Comparison of ENCODE assay signal across 13 mouse cellular contexts in the genomic region with DNA sequence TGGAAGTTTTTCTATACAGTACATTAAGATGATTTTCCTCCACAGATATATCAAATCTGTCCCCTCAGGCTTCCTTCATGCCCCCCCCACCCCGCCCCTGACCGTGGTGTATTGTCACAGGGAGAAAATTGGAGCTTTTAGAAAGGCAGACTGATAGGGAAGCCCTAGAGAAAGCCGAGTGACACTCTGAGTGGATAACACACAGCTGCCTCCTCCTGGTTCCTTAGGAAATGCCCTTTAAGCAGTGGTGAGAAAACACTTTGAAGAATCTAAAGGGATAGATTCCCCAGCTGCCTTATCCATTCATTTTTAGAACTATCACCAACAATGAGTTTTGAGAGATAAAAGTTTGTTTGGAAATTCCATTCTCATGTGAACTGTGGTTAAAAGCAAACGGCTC.
DNase-seq lines count a peak whose midpoint lies in the region; ATAC-seq and TF ChIP-seq lines count a peak whose summit lies in the region.
"Had no signal": no experiment of that assay in that cellular context is flagged by ENCODE, and none has a peak within 500 bp of the region (broad histone marks: within the 10 kb centered on the region; RNA-seq: fewer than 3 reads in every experiment).

No protein-coding gene starts in this region.

- H3K4me2 ChIP-seq in limb, embryonic 14.5 days (replicated peaks; ENCODE audit: low read depth, low read length, severe bottlenecking): no peak overlapping the region
- no peak overlapping the region for H3K4me2 ChIP-seq in embryonic facial prominence, embryonic 14.5 days (ENCODE audit: low read depth, low read length)
- H3K4me2 ChIP-seq: heart, embryonic 15.5 days; limb, embryonic 13.5 days had no signal

- H3K27me3 ChIP-seq in limb, embryonic 14.5 days (ENCODE audit: control insufficient read depth, insufficient read depth, low read length): no peaks in the 10 kb centered on the region
- no peaks in the 10 kb centered on the region for H3K27me3 ChIP-seq in limb, embryonic 10.5 days (ENCODE audit: low read depth, poor library complexity, severe bottlenecking)
- H3K27me3 ChIP-seq in embryonic facial prominence, embryonic 14.5 days (replicated peaks; ENCODE audit: control insufficient read depth, insufficient read depth, low read length): no peaks in the 10 kb centered on the region
- H3K27me3 ChIP-seq: heart, embryonic 15.5 days had no signal

- intact Hi-C loops in heart, postnatal 10 days (cut with DNase I): loop anchor here (1.0 to 10.0 kb wide), 5 partner anchors 216 to 1171 kb away; no protein-coding TSS in a partner anchor
- intact Hi-C loops in heart, postnatal 36 days (cut with DNase I): loop anchor here (1.0 to 5.0 kb wide), 2 partner anchors 214 to 1171 kb away; no protein-coding TSS in a partner anchor

- 0 out of 2 replicates have a peak, but pooled peaks cover 3% of the 10 kb centered on the region for H3K4me1 ChIP-seq in limb, embryonic 14.5 days (ENCODE audit: control insufficient read depth, insufficient read depth, low read length)
- H3K4me1 ChIP-seq in limb, embryonic 10.5 days: 0 out of 2 replicates have a peak, but pooled peaks cover 3% of the 10 kb centered on the region
- no peaks in the 10 kb centered on the region for H3K4me1 ChIP-seq in embryonic facial prominence, embryonic 14.5 days (ENCODE audit: control insufficient read depth, insufficient read depth, low read length)
- H3K4me1 ChIP-seq: forebrain, embryonic 10.5 days; heart, embryonic 15.5 days had no signal

- DNase-seq in heart, postnatal 10 days: peak; percentile 18 to 28
- no peak for DNase-seq in heart, postnatal 36 days
- peak; percentile 20 for DNase-seq in limb, embryonic 14.5 days (ENCODE audit: low spot score)
- DNase-seq in limb, embryonic 10.5 days (ENCODE audit: low spot score): no peak
- DNase-seq in adipocyte (ENCODE audit: low spot score): peak; percentile 37
- peak; percentile 45 for DNase-seq in embryonic facial prominence, embryonic 14.5 days (ENCODE audit: low spot score)
- DNase-seq in adrenal gland, postnatal 25 days: no peak
- DNase-seq: adrenal gland, postnatal 14 days; cerebellum, adult 11 months; gastrocnemius, postnatal 14 days had no signal

- H3K4me3 ChIP-seq in limb, embryonic 14.5 days (replicated peaks; ENCODE audit: low read length): no peak overlapping the region
- H3K4me3 ChIP-seq in limb, embryonic 10.5 days: no peak overlapping the region
- no peak overlapping the region for H3K4me3 ChIP-seq in embryonic facial prominence, embryonic 14.5 days (ENCODE audit: low read depth, low read length)
- H3K4me3 ChIP-seq: forebrain, embryonic 10.5 days; heart, embryonic 15.5 days; limb, embryonic 13.5 days had no signal

- H3K27ac ChIP-seq in limb, embryonic 14.5 days (replicated peaks; ENCODE audit: low read depth, low read length): no peak overlapping the region
- no peak overlapping the region for H3K27ac ChIP-seq in limb, embryonic 10.5 days
- H3K27ac ChIP-seq in embryonic facial prominence, embryonic 14.5 days (replicated peaks; ENCODE audit: low read depth, low read length): no peak overlapping the region
- H3K27ac ChIP-seq: forebrain, embryonic 10.5 days; heart, embryonic 15.5 days; limb, embryonic 13.5 days had no signal

- no peak for TF ChIP-seq POLR2A in limb, embryonic 14.5 days (IDR thresholded peaks at IDR 0.05; ENCODE audit: borderline replicate concordance, extremely low read depth, insufficient read depth, insufficient read length)

- 18% methylated on average over 4 of the region's 4 CpGs for WGBS in limb, embryonic 14.5 days
- WGBS in limb, embryonic 10.5 days: 34% methylated on average over 4 of the region's 4 CpGs
- WGBS in embryonic facial prominence, embryonic 14.5 days: 24% methylated on average over 4 of the region's 4 CpGs

- no peaks in the 10 kb centered on the region for H3K36me3 ChIP-seq in limb, embryonic 14.5 days (ENCODE audit: control insufficient read depth, insufficient read depth, low read length)
- H3K36me3 ChIP-seq in limb, embryonic 10.5 days: no peaks in the 10 kb centered on the region
- no peaks in the 10 kb centered on the region for H3K36me3 ChIP-seq in embryonic facial prominence, embryonic 14.5 days (ENCODE audit: control insufficient read depth, insufficient read depth, low read length)
- H3K36me3 ChIP-seq: forebrain, embryonic 10.5 days; heart, embryonic 15.5 days; limb, embryonic 13.5 days had no signal

- no peaks in the 10 kb centered on the region for H3K9me3 ChIP-seq in limb, embryonic 14.5 days (ENCODE audit: control insufficient read depth, low read length)
- H3K9me3 ChIP-seq in limb, embryonic 10.5 days (replicated peaks): no peaks in the 10 kb centered on the region
- H3K9me3 ChIP-seq in embryonic facial prominence, embryonic 14.5 days (ENCODE audit: control insufficient read depth, low read length): no peaks in the 10 kb centered on the region
- H3K9me3 ChIP-seq: forebrain, embryonic 10.5 days; heart, embryonic 15.5 days; limb, embryonic 13.5 days had no signal

- no peak overlapping the region for H3K9ac ChIP-seq in limb, embryonic 14.5 days (ENCODE audit: low read depth, low read length, severe bottlenecking)
- H3K9ac ChIP-seq in embryonic facial prominence, embryonic 14.5 days (ENCODE audit: low read depth, low read length): no peak overlapping the region
- H3K9ac ChIP-seq: heart, embryonic 15.5 days; limb, embryonic 13.5 days had no signal

- ATAC-seq in limb, embryonic 14.5 days (ENCODE audit: low FRiP score, low read depth): no peak
- no peak for ATAC-seq in embryonic facial prominence, embryonic 14.5 days (ENCODE audit: low read depth)

Comparison
In these comparisons a context has a peak if more than half of its experiments do, and no peak if none do; other contexts are left out.
1. DNase-seq: peak in heart, postnatal 10 days (2 of 2), limb, embryonic 14.5 days (single experiment), adipocyte (single experiment) and embryonic facial prominence, embryonic 14.5 days (single experiment); none in heart, postnatal 36 days (0 of 2), limb, embryonic 10.5 days (single experiment) and adrenal gland, postnatal 25 days (single experiment).